12 mouse cellular contexts compared by ENCODE assay signal in genomic region chr12:80498356-80498755, GRCm38 (mm10). TPM values are rescaled to one million over a fixed set of nuclear protein-coding genes. Genes with fewer than 3 reads are reported as not detected.
A peak's percentile ranks its signal among the peaks of the same experiment; 100 is the strongest.
DNase-seq lines count a peak whose midpoint lies in the region; ATAC-seq and TF ChIP-seq lines count a peak whose summit lies in the region.
"Had no signal": no experiment of that assay in that cellular context is flagged by ENCODE, and none has a peak within 500 bp of the region (broad histone marks: within the 10 kb centered on the region; RNA-seq: fewer than 3 reads in every experiment).

No protein-coding gene starts in this region.

- no peak overlapping the region for H3K4me2 ChIP-seq in forebrain, postnatal 0 days (ENCODE audit: low read depth)
- no peak overlapping the region for H3K4me2 ChIP-seq in forebrain, embryonic 16.5 days (ENCODE audit: low read length)
- H3K4me2 ChIP-seq: forebrain, embryonic 15.5 days had no signal

- TF ChIP-seq POLR2A in brain, embryonic 14.5 days (IDR thresholded peaks at IDR 0.05; ENCODE audit: borderline replicate concordance, extremely low read depth, insufficient read depth, insufficient read length, poor library complexity, severe bottlenecking), result no peak

- peaks cover 11% of the 10 kb centered on the region; the same call in 1 of the 2 replicates for H3K36me3 ChIP-seq in forebrain, postnatal 0 days (ENCODE audit: insufficient read depth)
- 0 out of 2 replicates have a peak, but pooled peaks cover 4% of the 10 kb centered on the region for H3K36me3 ChIP-seq in forebrain, embryonic 16.5 days (ENCODE audit: control insufficient read depth, insufficient read depth)

- intact Hi-C loops in left cerebral cortex, postnatal 4 days (cut with DNase I), result loop anchor here (5.0 kb wide), 1 partner anchor 139 kb away; no protein-coding TSS in a partner anchor
- intact Hi-C loops in left cerebral cortex, postnatal 10 days (cut with DNase I), result loop anchor here (5.0 kb wide), 1 partner anchor 174 kb away; no protein-coding TSS in a partner anchor

- peak; percentile 38 for DNase-seq in forebrain, postnatal 0 days
- DNase-seq in left cerebral cortex, postnatal 4 days, result peak; percentile 8
- DNase-seq in left cerebral cortex, postnatal 10 days (ENCODE audit: extremely low spot score in 1 of 2, low spot score in 2 of 2), result no peak
- peak; percentile 21 for DNase-seq in A20 (ENCODE audit: low read depth, low spot score)
- peak; percentile 59 for DNase-seq in brain, embryonic 14.5 days (ENCODE audit: low read depth)
- no peak for DNase-seq in testis, postnatal 14 days (ENCODE audit: low spot score)
- DNase-seq: kidney, postnatal 14 days; thymus, adult 2 months had no signal

- peak; percentile 65 for TF ChIP-seq CTCF in forebrain, postnatal 0 days (IDR thresholded peaks at IDR 0.05; ENCODE audit: low read depth)
- TF ChIP-seq CTCF in brain, embryonic 14.5 days (IDR thresholded peaks at IDR 0.05; ENCODE audit: borderline replicate concordance, extremely low read depth, insufficient read depth, insufficient read length), result peak; percentile 47; the same call in 1 of the 2 replicates

- H3K27me3 ChIP-seq in forebrain, postnatal 0 days (ENCODE audit: insufficient read depth, low read length), result no peaks in the 10 kb centered on the region
- no peaks in the 10 kb centered on the region for H3K27me3 ChIP-seq in forebrain, embryonic 16.5 days (replicated peaks; ENCODE audit: control insufficient read depth, insufficient read depth, low read length)
- H3K27me3 ChIP-seq: forebrain, embryonic 15.5 days had no signal

- no peaks in the 10 kb centered on the region for H3K9me3 ChIP-seq in forebrain, postnatal 0 days (ENCODE audit: low read length)
- H3K9me3 ChIP-seq in forebrain, embryonic 16.5 days (ENCODE audit: control insufficient read depth, low read length), result no peaks in the 10 kb centered on the region
- H3K9me3 ChIP-seq: forebrain, embryonic 15.5 days had no signal

- WGBS in forebrain, postnatal 0 days, result 52% methylated on average over 4 of the region's 4 CpGs
- 54% methylated on average over 4 of the region's 4 CpGs for WGBS in forebrain, embryonic 16.5 days

- no peak for ATAC-seq in forebrain, postnatal 0 days
- ATAC-seq in forebrain, embryonic 16.5 days, result no peak
- ATAC-seq: forebrain, embryonic 15.5 days had no signal

- no peak overlapping the region for H3K4me3 ChIP-seq in forebrain, postnatal 0 days (ENCODE audit: low read depth, low read length)
- no peak overlapping the region for H3K4me3 ChIP-seq in forebrain, embryonic 16.5 days (replicated peaks; ENCODE audit: low read length)
- H3K4me3 ChIP-seq: forebrain, embryonic 15.5 days had no signal

- no peak overlapping the region for H3K9ac ChIP-seq in forebrain, postnatal 0 days
- H3K9ac ChIP-seq in forebrain, embryonic 16.5 days (replicated peaks; ENCODE audit: low read depth, low read length), result no peak overlapping the region
- H3K9ac ChIP-seq: forebrain, embryonic 15.5 days had no signal

- no peak overlapping the region for H3K27ac ChIP-seq in forebrain, postnatal 0 days (ENCODE audit: low read depth, low read length)
- no peak overlapping the region for H3K27ac ChIP-seq in forebrain, embryonic 16.5 days (ENCODE audit: low read length)
- H3K27ac ChIP-seq: forebrain, embryonic 15.5 days; macrophage had no signal

- H3K4me1 ChIP-seq in forebrain, postnatal 0 days (ENCODE audit: insufficient read depth), result no peaks in the 10 kb centered on the region
- H3K4me1 ChIP-seq in forebrain, embryonic 16.5 days (replicated peaks; ENCODE audit: control insufficient read depth, insufficient read depth, low read length), result no peaks in the 10 kb centered on the region
- H3K4me1 ChIP-seq: forebrain, embryonic 15.5 days had no signal

RNA-seq across cellular contexts. Expression of gene Galnt16, which starts 19.7 kb away (rescaled TPM):
- total RNA-seq in forebrain, postnatal 0 days (2014; rRNA removed), result 44.1 and 65.1 TPM in 2 replicates
- 19.3 and 28.2 TPM in 2 replicates for polyA plus RNA-seq in forebrain, postnatal 0 days (2015; fragmentation: Nextera tagmentation; extraction: Ambion mirVana)
- 22.4 and 28.5 TPM in 2 replicates for polyA plus RNA-seq in forebrain, embryonic 16.5 days (2015; fragmentation: Nextera tagmentation; extraction: Ambion mirVana)
- total RNA-seq in left cerebral cortex, postnatal 4 days (2021), result 10 to 100 TPM; 32.8 to 40.6 TPM
- 10 to 100 TPM; 54.7 to 61.1 TPM for total RNA-seq in left cerebral cortex, postnatal 10 days (2021)
- 13.2 and 28.1 TPM in 2 replicates for polyA plus RNA-seq in brain, embryonic 14.5 days (2012; rRNA removed)
- total RNA-seq: hematopoietic stem cell, adult 5-6 weeks had no signal
- polyA plus RNA-seq: macrophage had no signal

RNA-seq across cellular contexts. Expression of gene Exd2, which starts 35.5 kb away (rescaled TPM):
- total RNA-seq in forebrain, postnatal 0 days (2014; rRNA removed), result 35.4 and 42.0 TPM in 2 replicates
- 27.3 and 32.2 TPM in 2 replicates for polyA plus RNA-seq in forebrain, postnatal 0 days (2015; fragmentation: Nextera tagmentation; extraction: Ambion mirVana)
- 59.3 and 71.0 TPM in 2 replicates for polyA plus RNA-seq in forebrain, embryonic 16.5 days (2015; fragmentation: Nextera tagmentation; extraction: Ambion mirVana)
- 10 to 100 TPM; 55.2 to 58.7 TPM for total RNA-seq in left cerebral cortex, postnatal 4 days (2021)
- 10 to 100 TPM; 91.3 to 97.4 TPM for total RNA-seq in left cerebral cortex, postnatal 10 days (2021)
- polyA plus RNA-seq in brain, embryonic 14.5 days (2012; rRNA removed), result 54.5 and 59.5 TPM in 2 replicates

Comparison
In these comparisons a context has a peak if more than half of its experiments do, and no peak if none do; other contexts are left out.
1. DNase-seq: peak in forebrain, postnatal 0 days (single experiment), left cerebral cortex, postnatal 4 days (single experiment), A20 (single experiment) and brain, embryonic 14.5 days (single experiment); none in left cerebral cortex, postnatal 10 days (0 of 2) and testis, postnatal 14 days (single experiment).